Mouse (Mus musculus) urinary bladder, postnatal 36 days (tissue): Measurements from ENCODE around the gene Ibsp.

Source experiments
- DNase-seq, 2 experiments: peaks; one replicate each; pipeline ENCODE4 v3.0.0; 2022; ENCODE audit warnings: low spot score in 2 of 2, mixed read lengths in 1 of 2

The Ibsp gene

DNA sequence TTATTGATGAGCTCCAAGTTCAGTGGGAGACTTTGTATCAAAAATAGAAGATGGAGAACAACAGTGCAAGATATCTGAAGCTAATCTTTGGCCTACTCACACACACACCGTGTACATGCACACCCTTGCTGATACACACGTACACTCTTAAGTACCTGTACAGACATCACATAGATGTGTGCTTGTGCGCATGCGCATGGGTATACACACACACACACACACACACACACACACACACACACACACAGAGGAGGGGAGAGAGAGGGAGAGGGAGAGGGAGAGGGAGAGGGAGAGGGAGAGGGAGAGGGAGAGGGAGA, 41.5 kb downstream of the Ibsp start:
- no peak for DNase-seq

DNA sequence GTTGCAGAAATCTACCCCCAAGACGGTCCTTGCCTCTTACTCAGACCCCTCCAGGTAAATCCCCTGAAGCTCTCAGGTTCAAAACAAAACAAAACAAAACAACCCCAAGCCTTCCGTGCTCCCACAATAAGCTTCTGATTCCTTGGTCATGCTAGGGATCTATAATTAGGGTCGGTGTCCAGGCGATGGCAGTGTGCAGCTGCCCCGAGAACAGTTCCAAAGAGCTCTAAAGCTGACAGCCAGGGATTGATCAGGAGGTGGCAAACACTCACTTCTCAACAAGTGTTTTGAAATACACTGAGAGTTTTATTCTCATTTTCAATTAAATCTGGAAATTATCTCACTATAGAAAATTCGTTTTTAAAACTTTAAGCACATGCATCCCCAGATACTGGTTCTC, 43.9 kb downstream of the Ibsp start:
- DNase-seq, result no peak

- peak in 1 of 2 experiments; percentile 3 for DNase-seq
These were observed 45.7 kb downstream of the Ibsp start for GRCm38 (mm10) chr5:104344526-104345240.

- DNase-seq, result peak in 1 of 2 experiments; percentile 3
These were observed 46.3 kb downstream of the Ibsp start for GRCm38 (mm10) chr5:104345241-104345630.

- no peak for DNase-seq
These were observed 52.1 kb downstream of the Ibsp start for GRCm38 (mm10) chr5:104351041-104351440.

DNA sequence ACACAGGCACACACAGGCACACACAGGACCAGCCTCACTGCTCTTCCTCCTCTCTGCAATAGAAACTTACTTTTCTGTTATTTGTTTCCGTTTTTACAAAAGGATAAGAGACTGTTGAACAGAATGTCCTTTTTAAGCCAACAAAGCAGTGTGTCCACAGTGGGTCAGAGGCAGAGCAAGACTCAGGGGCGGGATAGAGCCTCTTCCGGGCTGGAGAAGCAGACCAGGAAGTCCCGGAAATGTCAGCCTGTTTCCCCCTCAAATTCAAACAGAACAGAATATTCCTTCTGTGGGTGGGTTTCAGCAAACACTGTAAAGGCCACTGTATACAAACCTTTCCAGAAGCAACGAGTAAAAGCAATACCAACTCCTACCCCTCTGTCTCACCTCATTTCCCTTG, 52.9 kb downstream of the Ibsp start:
- DNase-seq, result no peak

GRCm38 (mm10) chr5:104357575-104357974, 58.6 kb downstream of the Ibsp start:
- no peak for DNase-seq

- no peak for DNase-seq
These were observed 59.6 kb downstream of the Ibsp start for GRCm38 (mm10) chr5:104358592-104358991.

DNA sequence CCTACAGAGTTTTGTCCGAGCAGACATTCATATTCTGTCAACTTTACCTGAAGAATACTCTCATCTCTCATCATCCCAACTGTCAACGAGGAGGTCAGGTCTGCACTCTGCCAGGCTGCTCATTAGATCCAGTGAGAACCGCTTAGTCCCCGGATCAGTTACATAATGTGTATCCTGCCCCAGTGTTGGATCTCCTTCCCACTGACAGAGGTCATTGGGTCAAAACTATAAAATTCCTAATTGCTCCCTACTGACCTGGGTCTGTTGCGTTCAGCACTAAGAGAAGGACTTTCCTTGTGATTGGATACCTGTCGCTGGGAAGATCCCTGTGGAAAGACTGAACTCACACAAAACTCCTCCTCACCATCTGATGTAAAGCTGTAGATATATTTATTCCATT, 60.3 kb downstream of the Ibsp start:
- DNase-seq, result no peak
